ENCODE assay signal across 37 mouse cellular contexts in genomic region chr1:134357461-134357860, GRCm38 (mm10). TPM values are rescaled to one million over a fixed set of nuclear protein-coding genes. Genes with fewer than 3 reads are reported as not detected.
DNase-seq lines count a peak whose midpoint lies in the region; ATAC-seq and TF ChIP-seq lines count a peak whose summit lies in the region.
"Had no signal": no experiment of that assay in that cellular context is flagged by ENCODE, and none has a peak within 500 bp of the region (broad histone marks: within the 10 kb centered on the region; RNA-seq: fewer than 3 reads in every experiment).

No protein-coding gene starts in this region.

- 70% methylated on average over 4 of the region's 4 CpGs for WGBS in kidney, embryonic 16.5 days
- 29% methylated on average over 4 of the region's 4 CpGs for WGBS in liver, adult 2 months
- WGBS in liver, embryonic 15.5 days (ENCODE audit: insufficient replicate concordance): 69% methylated on average over 4 of the region's 4 CpGs
- WGBS in midbrain, embryonic 13.5 days: 94% methylated on average over 4 of the region's 4 CpGs

- no peak for TF ChIP-seq POLR2A in liver, adult 2 months (IDR thresholded peaks at IDR 0.05; ENCODE audit: extremely low read depth, insufficient read depth, low read length)

- no peak overlapping the region for H3K27ac ChIP-seq in kidney, embryonic 16.5 days (ENCODE audit: low read length)
- H3K27ac ChIP-seq in liver, adult 2 months (replicated peaks; ENCODE audit: insufficient read depth, low read depth, low read length): peak overlapping the region; percentile 60
- 0 out of 2 replicates have a peak overlapping the region, but pooled peaks have one; percentile 16 for H3K27ac ChIP-seq in liver, embryonic 15.5 days (replicated peaks)
- H3K27ac ChIP-seq in midbrain, embryonic 13.5 days: no peak overlapping the region
- H3K27ac ChIP-seq: forebrain, embryonic 13.5 days; hindbrain, embryonic 12.5 days; kidney, postnatal 0 days; layer of hippocampus, adult 2 months; limb, embryonic 13.5 days; midbrain, embryonic 12.5 days; neural tube, embryonic 13.5 days had no signal

- H3K4me2 ChIP-seq in kidney, embryonic 16.5 days (replicated peaks; ENCODE audit: low read depth, low read length): no peak overlapping the region
- no peak overlapping the region for H3K4me2 ChIP-seq in liver, embryonic 15.5 days
- no peak overlapping the region for H3K4me2 ChIP-seq in midbrain, embryonic 13.5 days (replicated peaks)
- H3K4me2 ChIP-seq: forebrain, embryonic 13.5 days; heart, embryonic 11.5 days; hindbrain, embryonic 12.5 days; limb, embryonic 13.5 days; midbrain, embryonic 12.5 days; neural tube, embryonic 13.5 days had no signal

- H3K4me1 ChIP-seq in kidney, embryonic 16.5 days (ENCODE audit: insufficient read depth, low read length): peaks cover 20% of the 10 kb centered on the region
- peaks cover 20% of the 10 kb centered on the region for H3K4me1 ChIP-seq in liver, adult 2 months (ENCODE audit: control insufficient read depth, insufficient read depth, low read length)
- H3K4me1 ChIP-seq in liver, embryonic 15.5 days (replicated peaks): peaks cover 30% of the 10 kb centered on the region
- peaks cover 26% of the 10 kb centered on the region for H3K4me1 ChIP-seq in midbrain, embryonic 13.5 days (replicated peaks)

- H3K4me3 ChIP-seq in kidney, embryonic 16.5 days (ENCODE audit: low read length): no peak overlapping the region
- H3K4me3 ChIP-seq in liver, adult 2 months (ENCODE audit: insufficient read depth, low read depth, low read length): no peak overlapping the region
- H3K4me3 ChIP-seq in liver, embryonic 15.5 days (replicated peaks): no peak overlapping the region
- H3K4me3 ChIP-seq in midbrain, embryonic 13.5 days (replicated peaks): no peak overlapping the region
- H3K4me3 ChIP-seq: erythroblast, embryonic 14.5 days; forebrain, embryonic 13.5 days; hindbrain, embryonic 12.5 days; layer of hippocampus, adult 2 months; limb, embryonic 13.5 days; megakaryocyte, embryonic 14.5 days; midbrain, embryonic 12.5 days; neural tube, embryonic 13.5 days had no signal

- DNase-seq in kidney, adult 11 months: peak; percentile 10
- peak; percentile 97 for DNase-seq in liver, adult 2 months (ENCODE audit: extremely low read depth, low read depth, low spot score)
- no peak for DNase-seq in liver
- peak; percentile 39 for DNase-seq in yolk sac, embryonic 10.5 days (ENCODE audit: low spot score)
- DNase-seq: adrenal gland, adult 8-10 months; cerebellum, adult 2 months; cerebellum, postnatal 14 days; gastrocnemius, postnatal 14 days; heart, postnatal 36 days; lung, adult 18-20 months; lung, postnatal 4 days; thymus, adult 18-20 months; thymus, postnatal 36 days had no signal

- no peaks in the 10 kb centered on the region for H3K9me3 ChIP-seq in kidney, embryonic 16.5 days (ENCODE audit: low read length)
- H3K9me3 ChIP-seq in liver, embryonic 15.5 days (replicated peaks): no peaks in the 10 kb centered on the region
- no peaks in the 10 kb centered on the region for H3K9me3 ChIP-seq in midbrain, embryonic 13.5 days
- H3K9me3 ChIP-seq: forebrain, embryonic 13.5 days; G1E; hindbrain, embryonic 12.5 days; limb, embryonic 13.5 days; megakaryocyte, embryonic 14.5 days; midbrain, embryonic 12.5 days; neural tube, embryonic 13.5 days had no signal

- H3K79me2 ChIP-seq in liver, adult 2 months (ENCODE audit: control insufficient read depth, insufficient read depth, low read length): peaks cover 11% of the 10 kb centered on the region; the same call in 1 of the 2 replicates

- no peak for TF ChIP-seq CTCF in liver, adult 2 months (IDR thresholded peaks at IDR 0.05; ENCODE audit: low read depth, low read length)

- no peaks in the 10 kb centered on the region for H3K27me3 ChIP-seq in kidney, embryonic 16.5 days (ENCODE audit: insufficient read depth, low read length)
- no peaks in the 10 kb centered on the region for H3K27me3 ChIP-seq in liver, adult 2 months (ENCODE audit: control insufficient read depth, insufficient read depth, low read length)
- no peaks in the 10 kb centered on the region for H3K27me3 ChIP-seq in liver, embryonic 15.5 days
- no peaks in the 10 kb centered on the region for H3K27me3 ChIP-seq in midbrain, embryonic 13.5 days
- H3K27me3 ChIP-seq: forebrain, embryonic 13.5 days; hindbrain, embryonic 12.5 days; limb, embryonic 13.5 days; megakaryocyte, embryonic 14.5 days; midbrain, embryonic 12.5 days; neural tube, embryonic 13.5 days had no signal

- no peak for ATAC-seq in kidney, embryonic 16.5 days (ENCODE audit: low FRiP score, low TSS enrichment)
- no peak for ATAC-seq in liver, embryonic 15.5 days (ENCODE audit: insufficient read depth)
- no peak for ATAC-seq in midbrain, embryonic 13.5 days
- ATAC-seq: forebrain, embryonic 13.5 days; lung, postnatal 0 days had no signal

- no peak overlapping the region for H3K9ac ChIP-seq in kidney, embryonic 16.5 days (replicated peaks; ENCODE audit: low read length)
- no peak overlapping the region for H3K9ac ChIP-seq in liver, adult 2 months (ENCODE audit: low read depth, low read length)
- H3K9ac ChIP-seq in liver, embryonic 15.5 days: no peak overlapping the region
- H3K9ac ChIP-seq in midbrain, embryonic 13.5 days (replicated peaks): no peak overlapping the region
- H3K9ac ChIP-seq: forebrain, embryonic 13.5 days; hindbrain, embryonic 12.5 days; limb, embryonic 13.5 days; midbrain, embryonic 12.5 days; neural tube, embryonic 13.5 days had no signal

- H3K36me3 ChIP-seq in kidney, embryonic 16.5 days (ENCODE audit: insufficient read depth, low read length): peaks cover 57% of the 10 kb centered on the region
- peaks cover 54% of the 10 kb centered on the region for H3K36me3 ChIP-seq in liver, adult 2 months (ENCODE audit: control insufficient read depth, insufficient read depth, low read length)
- H3K36me3 ChIP-seq in liver, embryonic 15.5 days (replicated peaks): peaks cover 79% of the 10 kb centered on the region
- peaks cover 62% of the 10 kb centered on the region for H3K36me3 ChIP-seq in midbrain, embryonic 13.5 days

RNA-seq across cellular contexts. Expression of gene Tmem183a, which starts 4.3 kb away (rescaled TPM):
- polyA plus RNA-seq in kidney, embryonic 16.5 days (2015; fragmentation: Nextera tagmentation; extraction: Ambion mirVana): 79.0 and 88.8 TPM in 2 replicates
- 152 and 153 TPM in 2 replicates for total RNA-seq in liver, adult 2 months (2014; rRNA removed)
- polyA plus RNA-seq in liver, adult 2 months (2012; rRNA removed): 130 and 152 TPM in 2 replicates
- polyA plus RNA-seq in liver, embryonic 15.5 days (2015; fragmentation: Nextera tagmentation; extraction: Ambion mirVana): 49.8 and 53.9 TPM in 2 replicates
- 128 TPM in 2 replicates for polyA plus RNA-seq in midbrain, embryonic 13.5 days (2015; fragmentation: Nextera tagmentation; extraction: Ambion mirVana)

RNA-seq across cellular contexts. Expression of gene Ppfia4, which starts 24.7 kb away (rescaled TPM):
- 3.6 and 3.9 TPM in 2 replicates for polyA plus RNA-seq in kidney, embryonic 16.5 days (2015; fragmentation: Nextera tagmentation; extraction: Ambion mirVana)
- 0.46 and 0.67 TPM in 2 replicates for total RNA-seq in liver, adult 2 months (2014; rRNA removed)
- polyA plus RNA-seq in liver, adult 2 months (2012; rRNA removed): 0.78 and 1.4 TPM in 2 replicates
- polyA plus RNA-seq in liver, embryonic 15.5 days (2015; fragmentation: Nextera tagmentation; extraction: Ambion mirVana): 1.8 and 2.1 TPM in 2 replicates
- polyA plus RNA-seq in midbrain, embryonic 13.5 days (2015; fragmentation: Nextera tagmentation; extraction: Ambion mirVana): 6.5 and 7.0 TPM in 2 replicates

RNA-seq across cellular contexts. Expression of gene 4933406M09Rik, which starts 28.3 kb away (rescaled TPM):
- polyA plus RNA-seq in kidney, embryonic 16.5 days (2015; fragmentation: Nextera tagmentation; extraction: Ambion mirVana): not detected in 2 replicates
- total RNA-seq in liver, adult 2 months (2014; rRNA removed): not detected in 2 replicates
- not detected in 2 replicates for polyA plus RNA-seq in liver, adult 2 months (2012; rRNA removed)
- polyA plus RNA-seq in liver, embryonic 15.5 days (2015; fragmentation: Nextera tagmentation; extraction: Ambion mirVana): not detected in 2 replicates
- not detected in 2 replicates for polyA plus RNA-seq in midbrain, embryonic 13.5 days (2015; fragmentation: Nextera tagmentation; extraction: Ambion mirVana)
- total RNA-seq: adrenal gland, adult 8-10 months; adrenal gland, postnatal 4 days; gastrocnemius, postnatal 14 days; granulocyte monocyte progenitor cell, adult 5-6 weeks; heart, postnatal 36 days; layer of hippocampus, adult 2 months; layer of hippocampus, postnatal 25 days; left cerebral cortex, adult 8-10 months; left cerebral cortex, postnatal 36 days had no signal
- polyA plus RNA-seq: cerebellum, adult 2 months; cortical plate, adult 2 months; embryonic facial prominence, embryonic 14.5 days; forebrain, embryonic 13.5 days; G1E; heart, embryonic 11.5 days; heart, embryonic 16.5 days; hindbrain, embryonic 12.5 days; kidney, postnatal 0 days; limb, embryonic 13.5 days; midbrain, embryonic 12.5 days; neural tube, embryonic 13.5 days; stomach, embryonic 14.5 days had no signal

RNA-seq across cellular contexts. Expression of gene Cyb5r1, which starts 47.9 kb away (rescaled TPM):
- polyA plus RNA-seq in kidney, embryonic 16.5 days (2015; fragmentation: Nextera tagmentation; extraction: Ambion mirVana): 42.7 and 44.1 TPM in 2 replicates
- 4.5 and 4.7 TPM in 2 replicates for total RNA-seq in liver, adult 2 months (2014; rRNA removed)
- polyA plus RNA-seq in liver, adult 2 months (2012; rRNA removed): 8.3 and 16.3 TPM in 2 replicates
- polyA plus RNA-seq in liver, embryonic 15.5 days (2015; fragmentation: Nextera tagmentation; extraction: Ambion mirVana): 17.3 and 17.4 TPM in 2 replicates
- 16.9 and 18.2 TPM in 2 replicates for polyA plus RNA-seq in midbrain, embryonic 13.5 days (2015; fragmentation: Nextera tagmentation; extraction: Ambion mirVana)

RNA-seq across cellular contexts. Expression of gene Adipor1, which starts 57.7 kb away (rescaled TPM):
- polyA plus RNA-seq in kidney, embryonic 16.5 days (2015; fragmentation: Nextera tagmentation; extraction: Ambion mirVana): 98.2 and 101 TPM in 2 replicates
- 71.5 and 81.2 TPM in 2 replicates for total RNA-seq in liver, adult 2 months (2014; rRNA removed)
- 92.7 and 105 TPM in 2 replicates for polyA plus RNA-seq in liver, adult 2 months (2012; rRNA removed)
- 162 and 178 TPM in 2 replicates for polyA plus RNA-seq in liver, embryonic 15.5 days (2015; fragmentation: Nextera tagmentation; extraction: Ambion mirVana)
- 63.5 and 68.2 TPM in 2 replicates for polyA plus RNA-seq in midbrain, embryonic 13.5 days (2015; fragmentation: Nextera tagmentation; extraction: Ambion mirVana)

Comparison
In these comparisons a context has a peak if more than half of its experiments do, and no peak if none do; other contexts are left out.
1. H3K27ac ChIP-seq: peak in liver, adult 2 months (single experiment) and liver, embryonic 15.5 days (single experiment); none in kidney, embryonic 16.5 days (single experiment) and midbrain, embryonic 13.5 days (single experiment).